Mouse (Mus musculus) hindbrain, embryonic 13.5 days (tissue): Measurements from ENCODE around the gene Hrct1. TPM values are rescaled to one million over a fixed set of nuclear protein-coding genes. Genes with fewer than 3 reads are reported as not detected.

Experiments
- ATAC-seq: fragments of 200-750 bp; cut with Nextera tagmentation; 2 replicates; pipeline ENCODE4 v1.8.0; 2017; ENCODE audit warnings: moderate TSS enrichment; ENCODE audit not compliant: low FRiP score
- H3K27ac ChIP-seq: fragments of 300-500 bp; sonication (generic); 2 replicates; pipeline ENCODE4 v1.5.1; 2015; ENCODE audit warnings: inconsistent platforms, mild to moderate bottlenecking, moderate library complexity
- H3K27me3 ChIP-seq: fragments of 300-500 bp; sonication (generic); 2 replicates; pipeline ENCODE4 v1.6.1; 2015; ENCODE audit warnings: mild to moderate bottlenecking, inconsistent platforms
- H3K36me3 ChIP-seq: fragments of 300-500 bp; sonication (generic); 2 replicates; pipeline ENCODE4 v1.6.1; 2015; ENCODE audit warnings: mild to moderate bottlenecking, inconsistent platforms
- H3K4me1 ChIP-seq: fragments of 300-500 bp; sonication (generic); replicated peaks from 2 replicates; pipeline ENCODE4 v1.6.1; 2015; ENCODE audit warnings: inconsistent platforms
- H3K4me2 ChIP-seq: fragments of 300-500 bp; sonication (generic); 2 replicates; pipeline ENCODE4 v1.6.1; 2015; ENCODE audit warnings: inconsistent platforms, mild to moderate bottlenecking, moderate library complexity
- H3K4me3 ChIP-seq: fragments of 300-500 bp; sonication (generic); 2 replicates; pipeline ENCODE4 v1.5.1; 2015; ENCODE audit warnings: mild to moderate bottlenecking, inconsistent platforms
- H3K9ac ChIP-seq: fragments of 300-500 bp; sonication (generic); 2 replicates; pipeline ENCODE4 v1.6.1; 2015; ENCODE audit warnings: mild to moderate bottlenecking, inconsistent platforms
- H3K9me3 ChIP-seq: fragments of 300-500 bp; sonication (generic); 2 replicates; pipeline ENCODE4 v1.6.1; 2016; ENCODE audit warnings: inconsistent platforms
- WGBS: fragments of 180-500 bp; shearing (Covaris S2); methylation state at CpG from one replicate; pipeline ENCODE4 v1.1.7; 2015; 5-methylcytosine and 5-hydroxymethylcytosine counted together
- polyA plus RNA-seq: library from polyadenylated mRNA; unstranded; fragments of >200 nt; fragmentation: Nextera tagmentation; extraction: Ambion mirVana; gene quantifications from 2 replicates; pipeline ENCODE4 v1.2.1, GENCODE M21; 2015

Gene Hrct1
- polyA plus RNA-seq, 1 experiment from 2014 or later, result 0.18 TPM

DNA sequence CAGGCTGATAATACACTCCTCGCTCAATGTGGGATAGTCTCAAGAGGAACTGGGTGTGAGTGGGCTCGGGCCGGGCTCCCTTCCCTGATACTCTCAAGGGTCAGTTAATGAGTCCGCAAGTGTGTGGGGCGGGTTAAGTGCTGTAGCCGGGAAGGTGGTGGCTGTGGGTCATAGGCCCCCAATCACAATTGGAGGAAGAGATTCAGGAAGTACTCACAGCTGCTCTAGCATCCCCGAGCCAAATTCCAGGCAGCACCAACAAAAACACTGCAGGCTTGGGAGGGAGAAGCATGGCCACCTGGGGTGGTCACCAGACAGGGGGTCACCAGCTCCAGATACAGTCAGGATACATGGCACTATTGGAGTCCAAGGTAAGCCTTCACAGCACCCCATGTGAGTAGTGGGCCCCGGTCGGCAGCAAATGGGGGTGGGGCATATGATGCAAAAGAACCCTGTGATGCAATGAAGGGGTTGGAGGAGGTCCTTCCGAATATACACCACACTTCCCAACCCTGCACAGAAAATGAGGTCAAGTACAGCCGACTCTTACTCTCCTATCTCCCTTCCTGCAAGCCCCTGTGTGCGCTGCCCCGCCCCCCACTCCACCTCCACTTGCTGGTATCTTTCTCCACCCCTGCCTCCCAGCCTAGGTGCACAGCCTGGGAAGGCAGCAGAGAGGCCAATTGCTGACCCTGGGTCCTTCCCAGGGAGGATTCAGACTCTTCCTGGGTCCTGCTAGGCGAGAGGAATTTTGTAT is 3.0 kb downstream of the Hrct1 start, which contains the start of gene Spaar:
Gene Spaar (plus strand): TSS at position 241 of the 757 bp plus-strand sequence.
- no peaks in the 10 kb centered on the region for H3K36me3 ChIP-seq
- no peak within 1 kb of the TSS for H3K27ac ChIP-seq
- H3K9ac ChIP-seq, result no peak within 1 kb of the TSS
- no peak within 1 kb of the TSS for H3K4me2 ChIP-seq
- WGBS, result 79% methylated on average over 14 of the region's 14 CpGs
- ATAC-seq, result no peak
- H3K4me3 ChIP-seq, result no peak within 1 kb of the TSS
- no peaks in the 10 kb centered on the region for H3K27me3 ChIP-seq
- H3K4me1 ChIP-seq, result no peaks in the 10 kb centered on the region
- H3K9me3 ChIP-seq, result no peaks in the 10 kb centered on the region

DNA sequence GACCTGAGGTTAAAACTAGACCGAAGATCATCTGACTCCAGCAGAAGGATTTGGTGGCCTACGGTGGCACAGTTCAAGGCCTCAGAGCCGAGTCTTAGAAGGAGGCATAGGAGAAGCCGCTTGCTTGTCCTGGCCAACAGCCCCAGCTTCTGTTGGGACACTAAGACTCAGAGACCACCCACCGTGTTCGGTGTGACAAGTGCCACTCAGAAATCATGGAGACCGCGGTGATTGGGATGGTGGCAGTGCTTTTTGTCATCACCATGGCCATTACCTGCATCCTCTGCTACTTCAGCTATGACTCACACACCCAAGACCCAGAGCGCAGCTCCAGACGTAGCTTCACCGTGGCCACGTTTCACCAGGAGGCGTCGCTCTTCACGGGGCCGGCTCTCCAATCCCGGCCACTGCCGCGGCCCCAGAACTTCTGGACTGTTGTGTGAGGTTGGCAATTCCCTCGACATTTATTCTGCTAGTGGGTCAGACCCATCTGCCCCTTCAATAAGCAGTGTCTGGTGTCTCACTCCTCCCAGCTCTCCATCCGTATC is 3.8 kb downstream of the Hrct1 start:
- Histone ChIP-seq H3K9ac (no peak overlapping the region), H3K36me3 (no peaks in the 10 kb centered on the region), H3K27ac (no peak overlapping the region), H3K9me3 (no peaks in the 10 kb centered on the region), H3K4me1 (no peaks in the 10 kb centered on the region), H3K4me2 (no peak overlapping the region), H3K27me3 (no peaks in the 10 kb centered on the region), H3K4me3 (no peak overlapping the region)
- no peak for ATAC-seq
- WGBS, result 74% methylated on average over 21 of the region's 21 CpGs

DNA sequence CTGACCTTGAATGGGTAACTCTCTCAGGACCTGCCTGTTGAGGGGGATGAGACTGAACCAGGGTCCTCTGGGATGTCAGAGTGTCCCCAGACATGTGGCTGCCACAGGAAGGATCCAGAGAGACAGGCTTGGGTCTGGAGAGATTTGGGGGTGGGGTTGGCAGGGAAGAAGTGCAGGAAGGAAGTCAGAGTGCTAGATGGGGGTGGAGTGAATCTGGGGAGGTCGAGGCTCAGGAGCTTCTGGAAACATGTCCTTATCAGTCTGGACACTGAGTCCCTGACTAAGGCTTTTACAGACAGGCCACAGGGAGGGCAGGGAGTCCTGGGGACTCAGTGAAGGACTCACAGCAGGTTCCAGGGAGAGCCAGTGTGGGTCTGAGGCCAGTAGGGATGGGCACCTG is 5.2 kb downstream of the Hrct1 start:
- Histone ChIP-seq H3K4me3 (no peak overlapping the region), H3K27me3 (no peaks in the 10 kb centered on the region), H3K9me3 (no peaks in the 10 kb centered on the region), H3K36me3 (no peaks in the 10 kb centered on the region), H3K27ac (no peak overlapping the region), H3K9ac (no peak overlapping the region), H3K4me2 (no peak overlapping the region), H3K4me1 (no peaks in the 10 kb centered on the region)
- no peak for ATAC-seq
- 38% methylated on average over 1 of the region's 1 CpGs for WGBS

DNA sequence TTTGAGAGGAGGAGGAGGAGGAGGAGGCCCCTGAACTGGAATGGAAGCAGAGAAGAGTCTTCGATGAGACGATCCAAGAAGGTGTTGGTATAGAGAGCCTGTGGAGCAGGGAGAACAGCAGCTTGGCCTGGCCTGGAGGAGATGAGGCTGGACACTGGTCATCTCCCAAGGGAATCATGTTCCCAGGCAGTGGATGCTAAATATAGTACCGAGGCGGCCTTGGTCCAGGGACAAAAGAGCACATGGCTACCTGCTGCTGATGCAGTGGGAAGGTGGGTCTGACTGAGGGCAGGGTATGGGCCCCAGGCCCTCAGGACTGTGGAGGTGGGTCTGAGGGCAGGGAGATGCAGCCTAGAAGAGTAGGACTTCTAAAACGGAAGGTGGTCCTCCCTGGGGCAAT is 6.2 kb downstream of the Hrct1 start:
- WGBS, result 84% methylated on average over 5 of the region's 5 CpGs
- no peak overlapping the region for H3K4me2 ChIP-seq
- no peak overlapping the region for H3K4me3 ChIP-seq
- no peaks in the 10 kb centered on the region for H3K9me3 ChIP-seq
- no peak overlapping the region for H3K27ac ChIP-seq
- no peaks in the 10 kb centered on the region for H3K36me3 ChIP-seq
- H3K4me1 ChIP-seq, result no peaks in the 10 kb centered on the region
- ATAC-seq, result no peak
- no peaks in the 10 kb centered on the region for H3K27me3 ChIP-seq
- H3K9ac ChIP-seq, result no peak overlapping the region

DNA sequence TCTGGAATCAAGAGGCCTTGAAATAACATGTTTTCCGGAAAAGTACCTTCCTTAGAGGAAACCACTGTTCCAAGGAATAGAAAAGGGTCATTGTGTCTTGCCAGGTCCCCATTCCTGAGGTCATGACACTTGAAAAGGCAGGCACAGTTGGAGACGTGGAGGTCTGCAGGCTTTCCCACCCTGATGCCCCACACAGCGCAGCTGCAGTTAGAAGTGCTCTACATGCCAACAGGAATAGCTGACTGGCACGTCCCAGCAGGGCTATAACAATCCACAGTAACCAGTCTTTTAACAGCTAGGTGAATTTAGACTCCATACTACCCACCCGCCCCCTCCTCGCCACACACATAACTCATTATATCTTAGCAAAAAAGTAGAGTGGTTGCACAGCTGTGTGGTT is 10.2 kb downstream of the Hrct1 start:
- H3K9me3 ChIP-seq, result no peaks in the 10 kb centered on the region
- no peak overlapping the region for H3K27ac ChIP-seq
- no peak overlapping the region for H3K4me3 ChIP-seq
- WGBS, result 64% methylated on average over 6 of the region's 6 CpGs
- no peaks in the 10 kb centered on the region for H3K36me3 ChIP-seq
- ATAC-seq, result no peak
- no peaks in the 10 kb centered on the region for H3K4me1 ChIP-seq
- H3K4me2 ChIP-seq, result no peak overlapping the region
- no peaks in the 10 kb centered on the region for H3K27me3 ChIP-seq
- no peak overlapping the region for H3K9ac ChIP-seq

DNA sequence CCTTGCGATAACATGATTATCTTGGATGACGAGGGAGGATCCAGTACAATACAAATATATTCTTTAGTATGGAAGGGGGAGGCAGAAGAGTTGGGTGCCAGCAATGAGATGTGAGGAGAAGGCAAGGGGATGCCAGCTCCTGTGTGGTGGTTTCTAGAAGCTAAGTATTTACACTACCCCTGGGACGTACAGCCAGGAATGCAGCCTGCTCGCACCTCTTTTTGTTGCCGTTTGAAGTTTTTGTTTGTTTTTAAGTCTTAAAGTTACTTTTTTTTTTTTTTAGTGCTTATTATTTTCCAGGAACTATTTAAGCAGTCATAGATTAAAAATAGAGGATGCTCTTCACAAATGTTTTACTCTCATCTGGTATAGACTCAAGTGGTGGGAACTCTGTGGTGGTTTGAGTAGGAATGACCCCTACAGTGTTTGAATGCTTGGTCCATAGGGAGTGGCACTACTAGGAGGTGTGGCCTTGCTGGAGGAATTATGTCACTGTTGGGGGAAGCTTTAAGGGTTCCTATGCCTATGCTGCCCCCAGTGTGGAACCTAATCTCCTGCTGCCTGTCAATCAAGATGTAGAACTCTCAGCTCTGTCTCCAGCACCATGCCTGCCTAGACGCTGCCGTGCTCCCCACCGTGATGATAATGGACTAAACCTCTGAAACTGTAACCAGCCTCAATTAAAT is 12.1 kb downstream of the Hrct1 start:
- H3K4me3 ChIP-seq, result no peak overlapping the region
- H3K36me3 ChIP-seq, result no peaks in the 10 kb centered on the region
- no peaks in the 10 kb centered on the region for H3K9me3 ChIP-seq
- no peak overlapping the region for H3K27ac ChIP-seq
- H3K27me3 ChIP-seq, result no peaks in the 10 kb centered on the region
- H3K4me2 ChIP-seq, result no peak overlapping the region
- 74% methylated on average over 8 of the region's 8 CpGs for WGBS
- ATAC-seq, result no peak
- no peak overlapping the region for H3K9ac ChIP-seq
- no peaks in the 10 kb centered on the region for H3K4me1 ChIP-seq

DNA sequence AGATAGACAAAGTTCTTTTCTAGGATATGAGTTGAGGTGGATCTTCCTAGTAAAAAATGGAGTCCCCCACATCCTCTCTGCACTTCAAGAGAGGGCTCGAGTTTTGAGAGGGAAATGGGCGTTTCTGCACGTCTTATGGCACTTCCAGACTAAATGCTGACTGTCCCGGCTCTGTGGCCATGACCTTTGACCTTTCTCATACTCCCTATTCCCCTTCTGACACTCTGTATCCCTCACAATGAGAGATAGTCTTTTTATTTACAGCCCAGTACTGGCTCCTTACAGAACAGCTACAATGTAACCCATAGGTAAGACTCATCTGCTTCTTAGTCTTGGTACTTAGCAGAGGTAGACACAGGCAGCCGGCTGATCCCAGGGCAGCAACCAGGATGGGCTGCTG is 14.5 kb downstream of the Hrct1 start:
- no peaks in the 10 kb centered on the region for H3K9me3 ChIP-seq
- H3K4me2 ChIP-seq, result no peak overlapping the region
- H3K9ac ChIP-seq, result no peak overlapping the region
- no peaks in the 10 kb centered on the region for H3K36me3 ChIP-seq
- ATAC-seq, result no peak
- H3K4me1 ChIP-seq, result no peaks in the 10 kb centered on the region
- H3K27ac ChIP-seq, result no peak overlapping the region
- H3K4me3 ChIP-seq, result no peak overlapping the region
- H3K27me3 ChIP-seq, result no peaks in the 10 kb centered on the region
- WGBS, result 69% methylated on average over 5 of the region's 5 CpGs

DNA sequence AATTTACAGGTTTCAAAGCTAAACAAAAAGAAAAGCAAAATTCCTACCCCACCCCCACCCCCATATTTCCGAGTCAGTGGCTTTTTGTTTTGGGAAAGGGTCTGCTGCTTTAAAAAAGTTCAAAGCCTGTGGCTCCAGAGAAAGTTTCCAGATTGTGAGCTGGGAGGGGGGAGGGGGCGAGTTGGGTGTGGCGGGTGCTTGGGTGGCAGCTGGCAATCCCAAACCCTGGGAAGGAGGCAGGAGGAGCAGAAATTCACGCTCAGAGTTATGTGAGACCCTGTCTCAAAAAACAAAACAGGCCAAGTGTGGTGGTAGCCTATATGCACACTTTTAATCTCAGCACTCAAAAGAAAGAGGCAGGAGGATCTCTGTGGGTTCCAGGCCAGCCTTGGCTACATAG is 15.6 kb downstream of the Hrct1 start:
- Histone ChIP-seq H3K27ac (no peak overlapping the region), H3K36me3 (no peaks in the 10 kb centered on the region), H3K27me3 (no peaks in the 10 kb centered on the region), H3K4me3 (no peak overlapping the region), H3K9me3 (no peaks in the 10 kb centered on the region), H3K4me2 (no peak overlapping the region), H3K4me1 (no peaks in the 10 kb centered on the region), H3K9ac (no peak overlapping the region)
- ATAC-seq, result no peak
- 37% methylated on average over 4 of the region's 4 CpGs for WGBS

DNA sequence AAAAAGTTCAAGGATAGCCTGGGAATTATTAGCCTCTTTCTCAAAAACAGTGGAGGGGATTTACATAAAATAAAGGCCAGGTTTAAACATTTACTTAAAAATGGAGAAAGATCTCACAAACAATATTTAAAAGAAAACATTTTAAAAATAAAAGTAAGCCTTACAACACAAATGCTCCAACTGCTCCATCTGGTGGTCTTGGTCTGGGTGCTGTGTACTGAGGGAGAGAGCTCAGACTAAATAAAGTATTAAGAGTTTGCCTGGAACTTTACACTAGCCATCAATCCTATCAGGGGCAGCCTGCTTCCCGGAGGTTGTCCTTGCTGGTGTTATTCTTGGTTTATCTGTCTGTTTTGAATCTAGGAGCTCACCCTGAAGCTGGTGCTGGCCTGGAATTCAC is 16.1 kb downstream of the Hrct1 start:
- no peaks in the 10 kb centered on the region for H3K27me3 ChIP-seq
- no peak overlapping the region for H3K27ac ChIP-seq
- no peaks in the 10 kb centered on the region for H3K36me3 ChIP-seq
- H3K4me1 ChIP-seq, result no peaks in the 10 kb centered on the region
- H3K4me2 ChIP-seq, result no peak overlapping the region
- WGBS, result 73% methylated on average over 1 of the region's 1 CpGs
- H3K9me3 ChIP-seq, result no peaks in the 10 kb centered on the region
- no peak overlapping the region for H3K9ac ChIP-seq
- H3K4me3 ChIP-seq, result no peak overlapping the region
- no peak for ATAC-seq

DNA sequence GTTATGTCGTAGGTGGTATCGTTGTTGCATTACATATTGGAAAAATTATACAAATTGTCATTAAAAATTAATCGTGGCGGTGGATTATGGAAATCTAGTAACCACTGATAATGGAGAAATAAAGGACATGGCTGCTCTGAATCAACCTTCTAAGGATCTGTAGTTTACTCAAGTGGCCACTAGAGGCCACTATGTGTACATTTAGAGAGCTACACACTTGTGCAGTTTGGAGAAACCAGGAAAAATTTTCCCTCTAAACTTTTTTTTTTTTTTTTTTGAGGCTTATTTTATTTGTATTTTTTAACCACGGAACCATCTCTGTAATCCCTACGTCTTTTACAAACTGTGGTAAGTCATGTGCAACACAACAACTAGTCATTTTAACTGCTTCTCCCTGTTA is 18.2 kb downstream of the Hrct1 start:
- WGBS, result 18% methylated on average over 6 of the region's 6 CpGs

DNA sequence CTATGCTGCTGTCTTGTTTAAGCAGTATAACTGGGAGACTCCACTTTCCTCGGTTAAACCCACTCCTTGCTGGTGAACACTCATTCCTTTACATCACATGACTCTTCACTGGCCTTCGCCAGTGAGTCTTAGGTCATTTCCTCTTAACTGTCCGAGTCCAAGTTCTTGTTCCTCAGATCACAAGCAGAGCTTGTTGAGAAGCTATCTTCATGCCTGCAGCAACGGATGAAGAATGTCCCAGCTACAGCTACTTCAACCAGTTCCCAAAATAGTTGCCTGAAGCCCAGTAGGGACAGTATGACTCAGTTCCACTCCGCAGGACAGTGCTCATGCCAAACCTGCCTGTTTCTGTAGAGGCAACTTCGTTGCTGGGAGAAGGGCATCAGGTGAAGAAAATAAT is 30.2 kb downstream of the Hrct1 start:
- Histone ChIP-seq H3K9me3 (no peaks in the 10 kb centered on the region), H3K4me3 (no peak overlapping the region), H3K27me3 (no peaks in the 10 kb centered on the region), H3K27ac (no peak overlapping the region), H3K4me1 (no peaks in the 10 kb centered on the region), H3K4me2 (no peak overlapping the region), H3K9ac (no peak overlapping the region), H3K36me3 (no peaks in the 10 kb centered on the region)
- no peak for ATAC-seq
- 90% methylated on average over 6 of the region's 6 CpGs for WGBS

More for the DNA sequence above, 18.2 kb downstream of the Hrct1 start:
- Histone ChIP-seq H3K9ac (no peak overlapping the region), H3K4me1 (no peaks in the 10 kb centered on the region), H3K4me2 (no peak overlapping the region), H3K9me3 (no peaks in the 10 kb centered on the region), H3K27me3 (no peaks in the 10 kb centered on the region), H3K36me3 (no peaks in the 10 kb centered on the region), H3K4me3 (no peak overlapping the region), H3K27ac (no peak overlapping the region)
- ATAC-seq, result no peak

DNA sequence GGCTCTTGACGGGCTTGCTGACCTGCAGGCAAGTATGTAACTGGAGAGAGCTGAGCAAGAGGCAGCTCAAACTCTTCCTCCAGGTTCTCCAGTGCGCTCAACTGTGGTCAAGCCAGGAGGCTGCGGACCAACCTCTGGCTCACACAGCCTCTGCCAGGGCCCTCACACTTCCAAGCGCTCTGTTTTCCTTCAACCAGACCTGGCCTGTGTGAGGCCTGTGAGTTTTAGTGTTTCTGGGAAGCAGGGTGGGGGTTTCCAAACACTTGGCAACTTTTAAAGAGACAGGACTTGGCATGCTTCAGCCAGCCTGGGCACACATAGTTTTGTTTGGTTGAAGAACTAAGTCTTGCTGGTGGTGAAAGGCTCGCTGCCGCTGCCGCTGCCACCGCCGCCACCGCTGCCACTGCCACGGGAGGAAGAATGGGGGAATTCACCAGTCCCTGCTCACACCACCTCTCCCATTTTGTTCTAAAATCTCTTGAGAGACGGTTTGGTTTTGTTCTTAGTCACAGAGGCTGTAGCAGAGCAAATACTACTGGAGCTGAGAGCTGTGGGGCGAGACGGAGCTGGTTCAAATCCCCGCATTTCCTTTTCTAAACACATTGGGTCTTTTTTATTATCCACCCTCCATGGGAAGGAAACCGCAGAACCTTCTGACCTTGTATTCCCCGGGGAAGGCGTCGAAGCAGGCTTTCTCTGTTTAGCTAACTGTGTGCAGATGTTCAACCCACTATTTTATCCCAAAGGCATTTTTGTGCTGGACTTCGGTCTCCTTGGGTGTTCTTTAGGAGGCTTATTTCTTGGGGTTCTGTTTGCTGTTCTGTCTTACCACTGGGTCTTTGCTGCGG is 32.8 kb downstream of the Hrct1 start:
- no peak overlapping the region for H3K4me3 ChIP-seq
- no peak overlapping the region for H3K9ac ChIP-seq
- no peaks in the 10 kb centered on the region for H3K27me3 ChIP-seq
- H3K4me1 ChIP-seq, result no peaks in the 10 kb centered on the region
- no peak for ATAC-seq
- 81% methylated on average over 21 of the region's 21 CpGs for WGBS
- H3K27ac ChIP-seq, result no peak overlapping the region
- H3K9me3 ChIP-seq, result no peaks in the 10 kb centered on the region
- H3K36me3 ChIP-seq, result no peaks in the 10 kb centered on the region
- no peak overlapping the region for H3K4me2 ChIP-seq
